Mouse (Mus musculus) olfactory bulb, adult 2 months (tissue): ENCODE results near the gene Fam13a.

ENCODE experiments used
- CTCF ChIP-seq: fragments of 200-500 bp; IDR thresholded peaks from 2 replicates; pipeline ENCODE4 v1.5.1; 2012; ENCODE audit warnings: low read depth, mild to moderate bottlenecking, low read length, moderate library complexity; ENCODE audit not compliant: insufficient read depth
- POLR2A ChIP-seq: fragments of 200-500 bp; IDR thresholded peaks from 2 replicates; pipeline ENCODE4 v1.6.1; 2012; ENCODE audit warnings: mild to moderate bottlenecking, low read depth, low read length, moderate library complexity; ENCODE audit not compliant: insufficient read depth

DNA sequence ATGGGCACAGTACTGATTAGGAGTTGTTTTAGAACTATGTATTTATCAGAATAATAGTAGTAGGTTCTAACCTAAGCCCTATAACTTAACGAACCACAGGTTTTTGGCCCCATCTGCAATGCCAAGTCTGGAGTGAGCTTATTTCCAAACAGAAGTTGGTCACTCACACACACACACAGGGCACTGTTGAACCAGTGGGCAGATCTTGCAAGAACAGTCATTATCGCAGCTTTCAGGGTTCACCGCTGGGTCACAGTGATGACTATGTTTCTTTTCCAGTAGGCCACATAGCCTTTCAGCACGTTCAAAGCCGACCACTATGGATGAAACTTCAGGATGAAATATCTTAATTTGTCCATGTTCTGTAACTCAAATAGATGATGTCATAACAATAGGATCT, 101.8 kb downstream of the Fam13a start:
- TF ChIP-seq POLR2A (no peak), CTCF (no peak)
